Mouse (Mus musculus) cerebellum, adult 9-11 months (tissue): ENCODE results near the gene Tnfsf13.
"Not testable (repeated sequence)": the region's sequence is repeated elsewhere in the genome, so short reads cannot be mapped to it uniquely, and the experiment has no call there.

ENCODE experiments used
- DNase-seq: peaks from one replicate; pipeline ENCODE4 v3.0.0; 2022

The Tnfsf13 gene

GRCm38 (mm10) chr11:69685526-69686148, at the start of gene Tnfsf13:
TSS of gene Tnfsf13 (minus strand) at chr11:69685784.
- peak; percentile 93 for DNase-seq

GRCm38 (mm10) chr11:69731408-69731807, 45.8 kb upstream of the Tnfsf13 start:
- DNase-seq = not testable (repeated sequence)

GRCm38 (mm10) chr11:69729063-69729462, 43.5 kb upstream of the Tnfsf13 start:
- peak; percentile 53 for DNase-seq

- no peak for DNase-seq
Measured at GRCm38 (mm10) chr11:69725951-69726350, 40.4 kb upstream of the Tnfsf13 start.

- DNase-seq = no peak
Measured at GRCm38 (mm10) chr11:69723074-69723473, 37.5 kb upstream of the Tnfsf13 start.

GRCm38 (mm10) chr11:69720852-69721251, 35.3 kb upstream of the Tnfsf13 start:
- DNase-seq = no peak

GRCm38 (mm10) chr11:69719423-69719822, 33.8 kb upstream of the Tnfsf13 start:
- DNase-seq = no peak

GRCm38 (mm10) chr11:69718661-69719060, 33.1 kb upstream of the Tnfsf13 start:
- no peak for DNase-seq

- no peak for DNase-seq
Measured at GRCm38 (mm10) chr11:69716953-69717352, 31.4 kb upstream of the Tnfsf13 start.

- no peak for DNase-seq
Measured at GRCm38 (mm10) chr11:69715929-69716328, 30.3 kb upstream of the Tnfsf13 start.

GRCm38 (mm10) chr11:69715482-69715881, 29.9 kb upstream of the Tnfsf13 start:
- no peak for DNase-seq

- no peak for DNase-seq
Measured at GRCm38 (mm10) chr11:69714636-69715329, 29.2 kb upstream of the Tnfsf13 start.

GRCm38 (mm10) chr11:69712954-69713672, 27.5 kb upstream of the Tnfsf13 start:
- DNase-seq = no peak

- DNase-seq = no peak
Measured at GRCm38 (mm10) chr11:69711082-69711481, 25.5 kb upstream of the Tnfsf13 start.

GRCm38 (mm10) chr11:69710470-69710869, 24.9 kb upstream of the Tnfsf13 start:
- DNase-seq = no peak

- DNase-seq = no peak
Measured at GRCm38 (mm10) chr11:69709554-69710446, 24.2 kb upstream of the Tnfsf13 start.

- DNase-seq = peak; percentile 55
Measured at GRCm38 (mm10) chr11:69708614-69709265, 23.2 kb upstream of the Tnfsf13 start.

- no peak for DNase-seq
Measured at GRCm38 (mm10) chr11:69707873-69708381, 22.3 kb upstream of the Tnfsf13 start.

- DNase-seq = peak; percentile 58
Measured at GRCm38 (mm10) chr11:69707480-69707847, 21.9 kb upstream of the Tnfsf13 start.

- DNase-seq = peak; percentile 98
Measured at GRCm38 (mm10) chr11:69706775-69707479, 21.3 kb upstream of the Tnfsf13 start.

GRCm38 (mm10) chr11:69704613-69705010, 19.0 kb upstream of the Tnfsf13 start:
- no peak for DNase-seq
